Mouse (Mus musculus): ENCODE measurements around the gene Ercc6l2.
"Not testable (repeated sequence)": the region's sequence is repeated elsewhere in the genome, so short reads cannot be mapped to it uniquely, and the experiment has no call there.

Ercc6l2 gene

GRCm38 (mm10) chr13:63879864-63880141 lies 64.8 kb downstream of the Ercc6l2 start:
- no peak for DNase-seq (ENCODE audit: low read depth, low spot score)

- DNase-seq (ENCODE audit: low read depth, low spot score): no peak
Observed at GRCm38 (mm10) chr13:63885532-63885949, 70.5 kb downstream of the Ercc6l2 start.

- DNase-seq (ENCODE audit: low read depth, low spot score): no peak
Observed at GRCm38 (mm10) chr13:63886429-63887052, 71.5 kb downstream of the Ercc6l2 start.

- DNase-seq (ENCODE audit: low read depth, low spot score): no peak
Observed at GRCm38 (mm10) chr13:63900679-63901302, 85.8 kb downstream of the Ercc6l2 start.

- no peak for DNase-seq (ENCODE audit: low read depth, low spot score)
Observed at GRCm38 (mm10) chr13:63901303-63901713, 86.3 kb downstream of the Ercc6l2 start.

GRCm38 (mm10) chr13:63901714-63902597 lies 86.9 kb downstream of the Ercc6l2 start:
- DNase-seq (ENCODE audit: low read depth, low spot score): no peak

GRCm38 (mm10) chr13:63906516-63906915 lies 91.5 kb downstream of the Ercc6l2 start:
- DNase-seq (ENCODE audit: low read depth, low spot score): no peak

GRCm38 (mm10) chr13:63907437-63907836 lies 92.4 kb downstream of the Ercc6l2 start:
- no peak for DNase-seq (ENCODE audit: low read depth, low spot score)

GRCm38 (mm10) chr13:63910141-63910804 lies 95.2 kb downstream of the Ercc6l2 start:
- no peak for DNase-seq (ENCODE audit: low read depth, low spot score)

GRCm38 (mm10) chr13:63911617-63912016 lies 96.6 kb downstream of the Ercc6l2 start:
- DNase-seq (ENCODE audit: low read depth, low spot score): no peak

GRCm38 (mm10) chr13:63913136-63913535 lies 98.1 kb downstream of the Ercc6l2 start:
- no peak for DNase-seq (ENCODE audit: low read depth, low spot score)

- no peak for DNase-seq (ENCODE audit: low read depth, low spot score)
Observed at GRCm38 (mm10) chr13:63915176-63915575, 100.1 kb downstream of the Ercc6l2 start.

GRCm38 (mm10) chr13:63915684-63916083 lies 100.6 kb downstream of the Ercc6l2 start:
- no peak for DNase-seq (ENCODE audit: low read depth, low spot score)

- DNase-seq (ENCODE audit: low read depth, low spot score): no peak
Observed at GRCm38 (mm10) chr13:63916568-63916967, 101.5 kb downstream of the Ercc6l2 start.

GRCm38 (mm10) chr13:63917198-63917767 lies 102.2 kb downstream of the Ercc6l2 start:
- no peak for DNase-seq (ENCODE audit: low read depth, low spot score)

- DNase-seq (ENCODE audit: low read depth, low spot score): no peak
Observed at GRCm38 (mm10) chr13:63917776-63918621, 103.0 kb downstream of the Ercc6l2 start.

GRCm38 (mm10) chr13:63918733-63919422 lies 103.8 kb downstream of the Ercc6l2 start:
- no peak for DNase-seq (ENCODE audit: low read depth, low spot score)

- DNase-seq (ENCODE audit: low read depth, low spot score): not testable (repeated sequence)
Observed at GRCm38 (mm10) chr13:63924036-63924435, 109.0 kb downstream of the Ercc6l2 start.

GRCm38 (mm10) chr13:63927326-63927725 lies 112.3 kb downstream of the Ercc6l2 start:
- DNase-seq (ENCODE audit: low read depth, low spot score): no peak

- no peak for DNase-seq (ENCODE audit: low read depth, low spot score)
Observed at GRCm38 (mm10) chr13:63929351-63929750, 114.3 kb downstream of the Ercc6l2 start.
